8 mouse cellular contexts compared by ENCODE assay signal in genomic region chr8:84708774-84709475, GRCm38 (mm10). TPM values are rescaled to one million over a fixed set of nuclear protein-coding genes. Genes with fewer than 3 reads are reported as not detected.
DNase-seq lines count a peak whose midpoint lies in the region; ATAC-seq and TF ChIP-seq lines count a peak whose summit lies in the region.

No protein-coding gene starts in this region.

- H3K79me2 ChIP-seq in CH12.LX (replicated peaks; ENCODE audit: control insufficient read depth, extremely low read depth, insufficient read depth, poor library complexity, severe bottlenecking), result no peaks in the 10 kb centered on the region

- peak overlapping the region; percentile 71 for H3K4me2 ChIP-seq in CH12.LX (ENCODE audit: insufficient read depth, low read depth, poor library complexity, severe bottlenecking)
- peak overlapping the region; percentile 13; the same call in 1 of the 2 replicates for H3K4me2 ChIP-seq in forebrain, embryonic 12.5 days
- H3K4me2 ChIP-seq in heart, postnatal 0 days (ENCODE audit: low read depth, low read length), result no peak overlapping the region
- peak overlapping the region; percentile 84 for H3K4me2 ChIP-seq in liver, postnatal 0 days (ENCODE audit: low read depth, low read length)
- H3K4me2 ChIP-seq in neural tube, embryonic 14.5 days (ENCODE audit: low read depth, low read length), result no peak overlapping the region

- peaks cover 19% of the 10 kb centered on the region for H3K27me3 ChIP-seq in CH12.LX (replicated peaks)
- H3K27me3 ChIP-seq in forebrain, embryonic 12.5 days, result peaks cover 60% of the 10 kb centered on the region
- H3K27me3 ChIP-seq in heart, postnatal 0 days (ENCODE audit: control insufficient read depth, insufficient read depth, low read length), result peaks cover 46% of the 10 kb centered on the region
- H3K27me3 ChIP-seq in liver, postnatal 0 days (ENCODE audit: insufficient read depth, low read length), result no peaks in the 10 kb centered on the region
- peaks cover 9% of the 10 kb centered on the region; the same call in 1 of the 2 replicates for H3K27me3 ChIP-seq in neural tube, embryonic 14.5 days (ENCODE audit: control insufficient read depth, insufficient read depth, low read length)
- no peaks in the 10 kb centered on the region; the same call in 1 of the 2 replicates for H3K27me3 ChIP-seq in testis, adult 2 months (ENCODE audit: control insufficient read depth, insufficient read depth, low read length)

- TF ChIP-seq EP300 in CH12.LX (IDR thresholded peaks at IDR 0.05; ENCODE audit: low read length), result no peak
- no peak for TF ChIP-seq EP300 in heart, postnatal 0 days (IDR thresholded peaks at IDR 0.05; ENCODE audit: low read depth)
- TF ChIP-seq EP300 in liver, postnatal 0 days (IDR thresholded peaks at IDR 0.05; ENCODE audit: low read depth), result peak; percentile 27; the same call in 1 of the 2 replicates

- peaks cover 0 to 18% of the 10 kb centered on the region in 2 experiments for H3K36me3 ChIP-seq in CH12.LX (replicated peaks in 1 of 2; ENCODE audit: control insufficient read depth in 1 of 2, insufficient read depth in 1 of 2, low read length in 1 of 2)
- H3K36me3 ChIP-seq in forebrain, embryonic 12.5 days (replicated peaks), result no peaks in the 10 kb centered on the region
- H3K36me3 ChIP-seq in heart, postnatal 0 days (replicated peaks; ENCODE audit: control insufficient read depth, insufficient read depth, low read length), result no peaks in the 10 kb centered on the region; the same call in none of the 2 replicates
- H3K36me3 ChIP-seq in liver, postnatal 0 days (replicated peaks; ENCODE audit: insufficient read depth, low read length), result peaks cover 5% of the 10 kb centered on the region
- H3K36me3 ChIP-seq in neural tube, embryonic 14.5 days (ENCODE audit: control insufficient read depth, insufficient read depth, low read length), result no peaks in the 10 kb centered on the region
- H3K36me3 ChIP-seq in testis, adult 2 months (ENCODE audit: control insufficient read depth, insufficient read depth, low read length), result no peaks in the 10 kb centered on the region

- peak; percentile 96 for TF ChIP-seq RAD21 in CH12.LX (IDR thresholded peaks at IDR 0.05; ENCODE audit: low read depth, low read length)

- in situ Hi-C loops in CH12.LX (cut with MboI; ENCODE audit: low pct_ligation_motif_present, low pct_unique_long_range_greater_than_20kb, low sequenced_read_pairs), result no loop called here

- H3K9me3 ChIP-seq in CH12.LX (replicated peaks; ENCODE audit: low read length), result peaks cover 2% of the 10 kb centered on the region
- H3K9me3 ChIP-seq in forebrain, embryonic 12.5 days, result no peaks in the 10 kb centered on the region
- no peaks in the 10 kb centered on the region for H3K9me3 ChIP-seq in heart, postnatal 0 days (replicated peaks; ENCODE audit: control insufficient read depth, low read length)
- H3K9me3 ChIP-seq in liver, postnatal 0 days (ENCODE audit: low read length), result no peaks in the 10 kb centered on the region
- H3K9me3 ChIP-seq in neural tube, embryonic 14.5 days (ENCODE audit: control insufficient read depth, low read length), result no peaks in the 10 kb centered on the region

- no peak overlapping the region for H3K27ac ChIP-seq in CH12.LX (ENCODE audit: insufficient read depth, low read depth)
- H3K27ac ChIP-seq in forebrain, embryonic 12.5 days, result peak overlapping the region; percentile 84
- H3K27ac ChIP-seq in heart, postnatal 0 days (ENCODE audit: low read depth), result peak overlapping the region; percentile 46
- no peak overlapping the region for H3K27ac ChIP-seq in liver, postnatal 0 days (ENCODE audit: low read depth)
- peak overlapping the region; percentile 71 for H3K27ac ChIP-seq in neural tube, embryonic 14.5 days (ENCODE audit: low read depth, low read length)
- no peak overlapping the region; the same call in 1 of the 2 replicates for H3K27ac ChIP-seq in testis, adult 2 months (ENCODE audit: control insufficient read depth, insufficient read depth, low read depth, low read length)

- TF ChIP-seq CTCF in CH12.LX (conservative IDR thresholded peaks at IDR 0.05 in 1 of 2, IDR thresholded peaks at IDR 0.05 in 1 of 2; ENCODE audit: low read depth in 2 of 2, low read length in 2 of 2), result peak; percentile 63 to 98
- TF ChIP-seq CTCF in heart, postnatal 0 days (IDR thresholded peaks at IDR 0.05; ENCODE audit: low read depth), result peak; percentile 94
- peak; percentile 99 for TF ChIP-seq CTCF in liver, postnatal 0 days (IDR thresholded peaks at IDR 0.05; ENCODE audit: low read depth)
- peak; percentile 87; the same call in 1 of the 2 replicates for TF ChIP-seq CTCF in testis, adult 2 months (IDR thresholded peaks at IDR 0.05; ENCODE audit: control insufficient read depth, insufficient read depth, insufficient replicate concordance, low read depth, low read length)

- dilution Hi-C loops in CH12.LX (cut with MboI; ENCODE audit: extremely low pct_ligation_motif_present, extremely low pct_unique_long_range_greater_than_20kb, low sequenced_read_pairs), result no loop called here

- H3K4me3 ChIP-seq in CH12.LX (replicated peaks in 1 of 3; ENCODE audit: low read depth in 2 of 3, low read length in 2 of 3, poor library complexity in 1 of 3), result no peak overlapping the region
- H3K4me3 ChIP-seq in forebrain, embryonic 12.5 days (replicated peaks), result no peak overlapping the region
- H3K4me3 ChIP-seq in heart, postnatal 0 days (ENCODE audit: low read depth, low read length), result no peak overlapping the region
- no peak overlapping the region for H3K4me3 ChIP-seq in liver, postnatal 0 days (ENCODE audit: low read depth, low read length)
- no peak overlapping the region for H3K4me3 ChIP-seq in neural tube, embryonic 14.5 days (ENCODE audit: low read depth, low read length)
- H3K4me3 ChIP-seq in testis, adult 2 months (ENCODE audit: control insufficient read depth, low read depth, low read length), result no peak overlapping the region

- no peak overlapping the region for H3K9ac ChIP-seq in CH12.LX (ENCODE audit: insufficient read depth, low read depth)
- H3K9ac ChIP-seq in forebrain, embryonic 12.5 days, result 0 out of 2 replicates have a peak overlapping the region, but pooled peaks have one; percentile 17
- H3K9ac ChIP-seq in heart, postnatal 0 days (replicated peaks; ENCODE audit: low read depth, low read length), result no peak overlapping the region
- H3K9ac ChIP-seq in liver, postnatal 0 days (replicated peaks), result peak overlapping the region; percentile 19; the same call in 1 of the 2 replicates
- no peak overlapping the region for H3K9ac ChIP-seq in neural tube, embryonic 14.5 days (replicated peaks; ENCODE audit: low read depth, low read length)

- TF ChIP-seq POLR2A in CH12.LX (IDR thresholded peaks at IDR 0.05; ENCODE audit: low read depth, low read length), result no peak
- TF ChIP-seq POLR2A in testis, adult 2 months (IDR thresholded peaks at IDR 0.05; ENCODE audit: control insufficient read depth, low read depth, low read length), result no peak

- peak; percentile 73 for ATAC-seq in forebrain, embryonic 12.5 days (ENCODE audit: low FRiP score)
- ATAC-seq in heart, postnatal 0 days (ENCODE audit: insufficient read depth, low read depth), result peak; percentile 63
- peak; percentile 17 for ATAC-seq in liver, postnatal 0 days
- ATAC-seq in neural tube, embryonic 14.5 days (ENCODE audit: low read depth), result peak; percentile 76

- peak; percentile 88 for DNase-seq in CH12.LX (ENCODE audit: extremely low read depth)
- DNase-seq in c-Kit-positive CD71-positive TER-119-positive erythroid progenitor cells, embryonic 14.5 days (ENCODE audit: low spot score), result peak; percentile 91
- peak; percentile 83 for DNase-seq in heart, postnatal 0 days (ENCODE audit: low spot score)
- peak; percentile 84 to 90 for DNase-seq in kidney, postnatal 36 days
- DNase-seq in liver, postnatal 0 days, result peak; percentile 91

- H3K4me1 ChIP-seq in CH12.LX (ENCODE audit: control insufficient read depth in 1 of 2, insufficient read depth in 2 of 2), result peaks cover 5 to 61% of the 10 kb centered on the region in 2 experiments; a peak in 3 of 4 replicates
- peaks cover 91% of the 10 kb centered on the region for H3K4me1 ChIP-seq in forebrain, embryonic 12.5 days
- 0 out of 2 replicates have a peak, but pooled peaks cover 4% of the 10 kb centered on the region for H3K4me1 ChIP-seq in heart, postnatal 0 days (ENCODE audit: control insufficient read depth, insufficient read depth)
- H3K4me1 ChIP-seq in liver, postnatal 0 days (ENCODE audit: insufficient read depth), result peaks cover 71% of the 10 kb centered on the region
- peaks cover 35% of the 10 kb centered on the region for H3K4me1 ChIP-seq in neural tube, embryonic 14.5 days (ENCODE audit: control insufficient read depth, insufficient read depth, low read length)
- peaks cover 29% of the 10 kb centered on the region for H3K4me1 ChIP-seq in testis, adult 2 months (ENCODE audit: control insufficient read depth, insufficient read depth, low read length)

- WGBS in forebrain, embryonic 12.5 days, result 8% methylated on average over 12 of the region's 12 CpGs
- WGBS in heart, postnatal 0 days, result 27% methylated on average over 12 of the region's 12 CpGs
- 21% methylated on average over 12 of the region's 12 CpGs for WGBS in liver, postnatal 0 days (ENCODE audit: insufficient replicate concordance)
- WGBS in neural tube, embryonic 14.5 days, result 8% methylated on average over 12 of the region's 12 CpGs

RNA-seq across cellular contexts. Expression of gene Lyl1, which starts 7.7 kb away (rescaled TPM):
- total RNA-seq in CH12.LX (2012; rRNA removed) (38.5 and 45.5 TPM in 2 replicates), CH12.LX (2014; rRNA removed) (20.3 and 20.6 TPM in 2 replicates)
- polyA plus RNA-seq in CH12.LX (2012; ENCODE audit: insufficient read length, low read depth), result 53.2 and 54.5 TPM in 2 replicates
- 3.1 and 3.9 TPM in 2 replicates for polyA plus RNA-seq in forebrain, embryonic 12.5 days (2016; fragmentation: Nextera tagmentation; extraction: Ambion mirVana)
- total RNA-seq in heart, postnatal 0 days (2014; rRNA removed; ENCODE audit: low replicate concordance), result 4.4 and 4.8 TPM in 2 replicates
- 8.7 and 9.8 TPM in 2 replicates for polyA plus RNA-seq in heart, postnatal 0 days (2015; fragmentation: Nextera tagmentation; extraction: Ambion mirVana)
- polyA plus RNA-seq in liver, postnatal 0 days (2015; fragmentation: Nextera tagmentation; extraction: Ambion mirVana), result 24.6 and 25.7 TPM in 2 replicates
- polyA plus RNA-seq in neural tube, embryonic 14.5 days (2014; fragmentation: Nextera tagmentation; extraction: Ambion mirVana), result 1.3 and 3.6 TPM in 2 replicates
- 0.93 and 1.2 TPM in 2 replicates for polyA plus RNA-seq in testis, adult 2 months (2012; rRNA removed)

RNA-seq across cellular contexts. Expression of gene G430095P16Rik, which starts 13.9 kb away (rescaled TPM):
- total RNA-seq in CH12.LX (2012; rRNA removed) (0.17 TPM in 1 of 2 replicates, not detected in the other), CH12.LX (2014; rRNA removed) (0.39 TPM in 1 of 2 replicates, not detected in the other)
- polyA plus RNA-seq in CH12.LX (2012; ENCODE audit: insufficient read length, low read depth), result not detected in 2 replicates
- polyA plus RNA-seq in forebrain, embryonic 12.5 days (2016; fragmentation: Nextera tagmentation; extraction: Ambion mirVana), result 2.2 and 3.5 TPM in 2 replicates
- 1.0 TPM in 1 of 2 replicates, not detected in the other for total RNA-seq in heart, postnatal 0 days (2014; rRNA removed; ENCODE audit: low replicate concordance)
- polyA plus RNA-seq in heart, postnatal 0 days (2015; fragmentation: Nextera tagmentation; extraction: Ambion mirVana), result 3.0 and 3.1 TPM in 2 replicates
- polyA plus RNA-seq in liver, postnatal 0 days (2015; fragmentation: Nextera tagmentation; extraction: Ambion mirVana), result 4.8 and 6.3 TPM in 2 replicates
- polyA plus RNA-seq in neural tube, embryonic 14.5 days (2014; fragmentation: Nextera tagmentation; extraction: Ambion mirVana), result 0.76 and 1.8 TPM in 2 replicates
- 0.32 TPM in 2 replicates for polyA plus RNA-seq in testis, adult 2 months (2012; rRNA removed)

RNA-seq across cellular contexts. Expression of gene Nacc1, which starts 21.3 kb away (rescaled TPM):
- total RNA-seq in CH12.LX (2012; rRNA removed), result 45.1 and 49.0 TPM in 2 replicates
- 21.9 and 23.3 TPM in 2 replicates for total RNA-seq in CH12.LX (2014; rRNA removed)
- 73.0 and 84.1 TPM in 2 replicates for polyA plus RNA-seq in CH12.LX (2012; ENCODE audit: insufficient read length, low read depth)
- polyA plus RNA-seq in forebrain, embryonic 12.5 days (2016; fragmentation: Nextera tagmentation; extraction: Ambion mirVana), result 22.8 and 26.6 TPM in 2 replicates
- total RNA-seq in heart, postnatal 0 days (2014; rRNA removed; ENCODE audit: low replicate concordance), result 68.0 and 83.6 TPM in 2 replicates
- polyA plus RNA-seq in heart, postnatal 0 days (2015; fragmentation: Nextera tagmentation; extraction: Ambion mirVana), result 6.2 and 6.9 TPM in 2 replicates
- 3.3 and 3.6 TPM in 2 replicates for polyA plus RNA-seq in liver, postnatal 0 days (2015; fragmentation: Nextera tagmentation; extraction: Ambion mirVana)
- polyA plus RNA-seq in neural tube, embryonic 14.5 days (2014; fragmentation: Nextera tagmentation; extraction: Ambion mirVana), result 15.3 and 16.6 TPM in 2 replicates
- polyA plus RNA-seq in testis, adult 2 months (2012; rRNA removed), result 27.5 and 28.2 TPM in 2 replicates

RNA-seq across cellular contexts. Expression of gene Trmt1, which starts 22.8 kb away (rescaled TPM):
- total RNA-seq in CH12.LX (2012; rRNA removed) (157 and 160 TPM in 2 replicates), CH12.LX (2014; rRNA removed) (77.0 and 94.5 TPM in 2 replicates)
- polyA plus RNA-seq in CH12.LX (2012; ENCODE audit: insufficient read length, low read depth), result 140 and 157 TPM in 2 replicates
- polyA plus RNA-seq in forebrain, embryonic 12.5 days (2016; fragmentation: Nextera tagmentation; extraction: Ambion mirVana), result 55.4 and 59.6 TPM in 2 replicates
- total RNA-seq in heart, postnatal 0 days (2014; rRNA removed; ENCODE audit: low replicate concordance), result 98.3 and 116 TPM in 2 replicates
- polyA plus RNA-seq in heart, postnatal 0 days (2015; fragmentation: Nextera tagmentation; extraction: Ambion mirVana), result 28.4 and 29.5 TPM in 2 replicates
- polyA plus RNA-seq in liver, postnatal 0 days (2015; fragmentation: Nextera tagmentation; extraction: Ambion mirVana), result 21.3 TPM in 2 replicates
- 59.8 and 70.2 TPM in 2 replicates for polyA plus RNA-seq in neural tube, embryonic 14.5 days (2014; fragmentation: Nextera tagmentation; extraction: Ambion mirVana)
- 131 and 161 TPM in 2 replicates for polyA plus RNA-seq in testis, adult 2 months (2012; rRNA removed)

RNA-seq across cellular contexts. Expression of gene Ier2, which starts 46.3 kb away (rescaled TPM):
- total RNA-seq in CH12.LX (2012; rRNA removed), result 22.7 and 30.3 TPM in 2 replicates
- total RNA-seq in CH12.LX (2014; rRNA removed), result 30.9 and 35.4 TPM in 2 replicates
- polyA plus RNA-seq in CH12.LX (2012; ENCODE audit: insufficient read length, low read depth), result 25.7 and 26.3 TPM in 2 replicates
- polyA plus RNA-seq in forebrain, embryonic 12.5 days (2016; fragmentation: Nextera tagmentation; extraction: Ambion mirVana), result 53.7 and 62.2 TPM in 2 replicates
- 17.0 and 23.2 TPM in 2 replicates for total RNA-seq in heart, postnatal 0 days (2014; rRNA removed; ENCODE audit: low replicate concordance)
- polyA plus RNA-seq in heart, postnatal 0 days (2015; fragmentation: Nextera tagmentation; extraction: Ambion mirVana), result 33.3 and 38.3 TPM in 2 replicates
- polyA plus RNA-seq in liver, postnatal 0 days (2015; fragmentation: Nextera tagmentation; extraction: Ambion mirVana), result 32.3 and 32.9 TPM in 2 replicates
- 14.4 and 20.9 TPM in 2 replicates for polyA plus RNA-seq in neural tube, embryonic 14.5 days (2014; fragmentation: Nextera tagmentation; extraction: Ambion mirVana)
- 2.1 and 2.3 TPM in 2 replicates for polyA plus RNA-seq in testis, adult 2 months (2012; rRNA removed)

Comparison
In these comparisons a context has a peak if more than half of its experiments do, and no peak if none do; other contexts are left out.
1. H3K27ac ChIP-seq: peak in forebrain, embryonic 12.5 days (single experiment), heart, postnatal 0 days (single experiment) and neural tube, embryonic 14.5 days (single experiment); none in CH12.LX (single experiment), liver, postnatal 0 days (single experiment) and testis, adult 2 months (single experiment).
2. H3K4me2 ChIP-seq: peak in CH12.LX (single experiment), forebrain, embryonic 12.5 days (single experiment) and liver, postnatal 0 days (single experiment); none in heart, postnatal 0 days (single experiment) and neural tube, embryonic 14.5 days (single experiment).
3. H3K9ac ChIP-seq: peak in forebrain, embryonic 12.5 days (single experiment) and liver, postnatal 0 days (single experiment); none in CH12.LX (single experiment), heart, postnatal 0 days (single experiment) and neural tube, embryonic 14.5 days (single experiment).
4. ATAC-seq: peak in every context shown above with its lines; median percentile 76 in neural tube, embryonic 14.5 days; 73 in forebrain, embryonic 12.5 days; 63 in heart, postnatal 0 days; 17 in liver, postnatal 0 days.
5. Peak in every context shown above with its lines, with median percentiles within 50 percentile points of each other: DNase-seq and CTCF ChIP-seq.